Mouse (Mus musculus) lung, embryonic 15.5 days (tissue): ENCODE measurements around the gene Agpat4. TPM values are rescaled to one million over a fixed set of nuclear protein-coding genes. Genes with fewer than 3 reads are reported as not detected.

Experiments
- ATAC-seq: fragments of 200-750 bp; cut with Nextera tagmentation; 2 replicates; pipeline ENCODE4 v1.8.0; 2017; ENCODE audit warnings: moderate number of reproducible peaks, borderline replicate concordance; ENCODE audit not compliant: low FRiP score, low TSS enrichment; ENCODE audit errors: extremely low read depth
- H3K27ac ChIP-seq: fragments of 300-500 bp; sonication (generic); 2 replicates; pipeline ENCODE4 v1.5.1; 2015; ENCODE audit warnings: moderate library complexity, mild to moderate bottlenecking, inconsistent platforms
- H3K27me3 ChIP-seq: fragments of 300-500 bp; sonication (generic); 2 replicates; pipeline ENCODE4 v1.6.1; 2015; ENCODE audit warnings: inconsistent platforms
- H3K36me3 ChIP-seq: fragments of 300-500 bp; sonication (generic); 2 replicates; pipeline ENCODE4 v1.6.1; 2015; ENCODE audit warnings: inconsistent platforms
- H3K4me1 ChIP-seq: fragments of 300-500 bp; sonication (generic); 2 replicates; pipeline ENCODE4 v1.6.1; 2015; ENCODE audit warnings: inconsistent platforms
- H3K4me2 ChIP-seq: fragments of 300-500 bp; sonication (generic); 2 replicates; pipeline ENCODE4 v1.6.1; 2015; ENCODE audit warnings: inconsistent platforms, mild to moderate bottlenecking, moderate library complexity
- H3K4me3 ChIP-seq: fragments of 300-500 bp; sonication (generic); 2 replicates; pipeline ENCODE4 v1.5.1; 2015; ENCODE audit warnings: mild to moderate bottlenecking, inconsistent platforms
- H3K9ac ChIP-seq: fragments of 300-500 bp; sonication (generic); 2 replicates; pipeline ENCODE4 v1.6.1; 2015; ENCODE audit warnings: inconsistent platforms
- H3K9me3 ChIP-seq: fragments of 300-500 bp; sonication (generic); 2 replicates; pipeline ENCODE4 v1.6.1; 2016; ENCODE audit warnings: inconsistent platforms
- WGBS: fragments of 180-500 bp; shearing (Covaris S2); methylation state at CpG from one replicate; pipeline ENCODE4 v1.1.7; 2015; 5-methylcytosine and 5-hydroxymethylcytosine counted together
- polyA plus RNA-seq: library from polyadenylated mRNA; unstranded; fragments of >200 nt; fragmentation: Nextera tagmentation; extraction: Ambion mirVana; gene quantifications from 2 replicates; pipeline ENCODE4 v1.2.1, GENCODE M21; 2015

Gene Agpat4
- polyA plus RNA-seq, 1 experiment from 2014 or later, result 43.7 TPM

DNA sequence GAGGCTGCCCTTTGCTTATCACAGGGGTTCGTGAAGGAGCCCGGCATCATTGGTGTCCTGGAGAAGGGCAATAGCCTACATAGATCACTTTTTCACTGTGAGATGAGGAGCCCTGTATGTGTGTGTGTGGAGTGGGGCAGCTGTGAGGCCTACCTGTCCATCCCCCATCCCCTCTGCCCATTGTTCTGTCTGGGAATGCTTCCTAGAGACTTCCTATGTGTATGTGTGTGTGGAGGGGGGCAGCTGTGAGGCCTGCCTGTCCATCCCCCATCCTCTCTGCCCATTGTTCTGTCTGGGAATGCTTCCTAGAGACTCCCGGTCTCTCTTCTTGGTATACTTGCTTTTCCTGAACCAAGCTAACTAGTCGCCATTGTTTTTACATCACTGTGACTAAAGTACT, 8.6 kb downstream of the Agpat4 start:
- no peak overlapping the region for H3K27ac ChIP-seq
- H3K4me3 ChIP-seq, result no peak overlapping the region
- H3K9ac ChIP-seq, result no peak overlapping the region
- no peaks in the 10 kb centered on the region for H3K27me3 ChIP-seq
- whole genome bisulfite sequencing, result 72% methylated on average over 4 of the region's 4 CpGs
- no peaks in the 10 kb centered on the region for H3K9me3 ChIP-seq
- H3K4me1 ChIP-seq, result peaks cover 13% of the 10 kb centered on the region; the same call in 1 of the 2 replicates
- peak; percentile 41; the same call in 1 of the 2 replicates for ATAC-seq
- peaks cover 8% of the 10 kb centered on the region; the same call in 1 of the 2 replicates for H3K36me3 ChIP-seq
- H3K4me2 ChIP-seq, result no peak overlapping the region

DNA sequence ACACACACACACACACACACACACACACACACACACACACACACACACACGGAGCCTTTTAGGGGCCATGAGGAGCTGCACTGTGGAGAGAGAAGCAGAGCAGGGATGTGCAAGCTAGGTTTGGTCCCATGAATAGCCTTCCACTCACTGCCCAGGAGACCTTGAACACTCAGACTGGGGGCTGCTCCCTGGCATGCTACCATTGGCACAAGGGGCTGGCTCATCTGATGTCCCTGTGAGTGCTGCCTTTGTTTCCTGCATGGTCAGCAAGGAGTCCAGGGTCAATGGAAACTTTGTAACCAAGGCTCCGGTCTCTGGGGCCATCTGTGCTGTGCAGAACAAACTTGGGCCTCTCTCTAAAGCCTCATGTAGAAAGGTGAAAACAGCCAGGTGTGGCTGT, 10.5 kb downstream of the Agpat4 start:
- ATAC-seq, result no peak
- WGBS, result 90% methylated on average over 2 of the region's 2 CpGs

DNA sequence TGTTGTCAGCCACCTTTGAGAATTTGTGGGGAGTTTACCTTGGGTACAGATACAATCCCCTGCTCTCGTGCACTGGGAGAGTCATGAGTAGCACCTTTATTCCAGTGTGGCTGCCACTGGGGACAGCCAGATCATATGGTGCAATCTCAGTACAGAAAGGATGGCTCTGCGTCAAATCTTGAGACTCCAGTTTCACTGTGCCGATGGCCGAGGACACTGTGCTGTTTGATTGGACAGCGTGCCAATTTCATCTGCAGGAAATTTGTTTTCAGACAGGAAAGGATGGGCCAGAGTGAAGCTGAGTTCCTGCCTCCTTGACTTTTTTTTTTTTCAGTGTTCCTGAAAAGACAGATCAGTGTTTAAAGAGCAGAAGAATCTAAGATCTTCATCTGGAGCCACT, 12.7 kb downstream of the Agpat4 start:
- 60% methylated on average over 5 of the region's 5 CpGs for WGBS
- Histone ChIP-seq H3K27ac (no peak overlapping the region), H3K27me3 (no peaks in the 10 kb centered on the region), H3K9me3 (no peaks in the 10 kb centered on the region), H3K4me2 (no peak overlapping the region), H3K36me3 (peaks cover 4% of the 10 kb centered on the region; the same call in 1 of the 2 replicates), H3K9ac (no peak overlapping the region), H3K4me1 (peaks cover 6% of the 10 kb centered on the region; the same call in 1 of the 2 replicates), H3K4me3 (no peak overlapping the region)
- no peak for ATAC-seq

More for the DNA sequence above, 10.5 kb downstream of the Agpat4 start:
- Histone ChIP-seq H3K9ac (no peak overlapping the region), H3K4me3 (no peak overlapping the region), H3K36me3 (peaks cover 8% of the 10 kb centered on the region; the same call in 1 of the 2 replicates), H3K27ac (no peak overlapping the region), H3K4me2 (no peak overlapping the region), H3K9me3 (no peaks in the 10 kb centered on the region), H3K27me3 (no peaks in the 10 kb centered on the region), H3K4me1 (peaks cover 11% of the 10 kb centered on the region; the same call in 1 of the 2 replicates)

DNA sequence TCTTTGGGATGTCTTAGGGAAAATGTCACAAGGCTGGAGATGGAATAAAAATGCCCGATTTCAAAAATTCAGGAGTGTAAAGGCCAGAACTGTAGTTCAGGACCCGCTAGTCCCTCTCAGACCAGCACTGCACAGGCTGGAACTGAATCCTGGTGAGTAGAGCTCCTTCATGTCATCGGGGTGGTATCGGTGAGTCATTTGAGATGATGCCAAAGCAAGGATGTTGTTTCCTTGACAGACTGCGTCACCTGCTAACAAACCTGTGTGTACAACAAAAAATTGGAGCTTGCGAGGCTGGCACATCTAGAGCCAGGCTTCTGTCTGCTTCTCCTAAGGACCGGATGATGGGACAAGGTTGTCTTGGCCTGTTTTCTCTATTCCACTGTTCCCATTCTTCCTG, 13.1 kb downstream of the Agpat4 start:
- no peak overlapping the region for H3K27ac ChIP-seq
- H3K4me2 ChIP-seq, result no peak overlapping the region
- no peak overlapping the region for H3K9ac ChIP-seq
- H3K9me3 ChIP-seq, result no peaks in the 10 kb centered on the region
- H3K36me3 ChIP-seq, result peaks cover 3% of the 10 kb centered on the region; the same call in 1 of the 2 replicates
- H3K4me1 ChIP-seq, result peaks cover 6% of the 10 kb centered on the region; the same call in 1 of the 2 replicates
- no peaks in the 10 kb centered on the region for H3K27me3 ChIP-seq
- H3K4me3 ChIP-seq, result no peak overlapping the region
- ATAC-seq, result no peak
- 91% methylated on average over 7 of the region's 7 CpGs for WGBS

DNA sequence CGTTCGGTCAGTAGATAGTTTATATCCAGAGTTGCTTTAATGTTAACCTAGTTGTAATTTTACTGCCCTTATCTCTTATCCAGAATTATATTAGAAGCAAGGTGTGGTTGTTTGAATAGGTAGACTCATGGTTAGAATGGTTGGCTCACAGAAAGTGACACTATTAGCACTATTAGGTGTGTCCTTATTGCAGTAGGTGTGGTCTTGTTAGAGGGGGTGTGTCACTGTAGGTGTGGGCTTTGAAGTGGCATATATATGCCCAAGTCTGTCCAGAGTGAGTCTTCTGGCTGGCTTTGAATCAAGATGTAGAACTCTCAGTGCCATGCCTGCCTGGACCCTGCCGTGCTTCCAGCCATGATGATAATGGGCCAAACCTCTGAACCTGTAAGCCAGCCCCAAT, 14.4 kb downstream of the Agpat4 start:
- 96% methylated on average over 3 of the region's 3 CpGs for WGBS
- H3K36me3 ChIP-seq, result peaks cover 3% of the 10 kb centered on the region; the same call in 1 of the 2 replicates
- no peak overlapping the region for H3K9ac ChIP-seq
- no peak overlapping the region for H3K27ac ChIP-seq
- H3K9me3 ChIP-seq, result no peaks in the 10 kb centered on the region
- 0 out of 2 replicates have a peak, but pooled peaks cover under 1% of the 10 kb centered on the region for H3K4me1 ChIP-seq
- no peaks in the 10 kb centered on the region for H3K27me3 ChIP-seq
- no peak for ATAC-seq
- H3K4me3 ChIP-seq, result no peak overlapping the region
- no peak overlapping the region for H3K4me2 ChIP-seq

DNA sequence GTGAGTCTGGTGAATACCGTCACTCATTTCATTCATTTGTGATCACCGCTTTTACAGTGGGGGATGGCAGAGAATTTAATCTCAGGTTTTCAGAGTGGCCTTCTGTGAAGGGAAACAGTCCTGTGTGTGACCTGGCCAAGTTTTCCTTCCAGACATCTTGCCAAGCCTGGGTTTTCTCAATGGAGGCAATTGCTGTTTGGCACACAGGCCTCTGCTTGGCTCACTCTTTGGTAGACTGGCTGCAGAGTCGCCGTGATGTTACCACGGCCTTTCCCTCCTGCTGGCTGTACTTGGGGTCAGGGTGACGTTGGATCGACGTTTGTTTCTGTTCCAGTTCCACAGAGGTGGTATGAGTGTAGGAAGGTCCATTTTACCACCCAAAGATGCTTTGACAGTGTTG, 15.5 kb downstream of the Agpat4 start:
- ATAC-seq, result no peak
- Histone ChIP-seq H3K36me3 (peaks cover 3% of the 10 kb centered on the region; the same call in 1 of the 2 replicates), H3K4me1 (no peaks in the 10 kb centered on the region), H3K9ac (no peak overlapping the region), H3K27me3 (no peaks in the 10 kb centered on the region), H3K9me3 (no peaks in the 10 kb centered on the region), H3K4me3 (no peak overlapping the region), H3K4me2 (no peak overlapping the region), H3K27ac (no peak overlapping the region)
- WGBS, result 87% methylated on average over 8 of the region's 8 CpGs

DNA sequence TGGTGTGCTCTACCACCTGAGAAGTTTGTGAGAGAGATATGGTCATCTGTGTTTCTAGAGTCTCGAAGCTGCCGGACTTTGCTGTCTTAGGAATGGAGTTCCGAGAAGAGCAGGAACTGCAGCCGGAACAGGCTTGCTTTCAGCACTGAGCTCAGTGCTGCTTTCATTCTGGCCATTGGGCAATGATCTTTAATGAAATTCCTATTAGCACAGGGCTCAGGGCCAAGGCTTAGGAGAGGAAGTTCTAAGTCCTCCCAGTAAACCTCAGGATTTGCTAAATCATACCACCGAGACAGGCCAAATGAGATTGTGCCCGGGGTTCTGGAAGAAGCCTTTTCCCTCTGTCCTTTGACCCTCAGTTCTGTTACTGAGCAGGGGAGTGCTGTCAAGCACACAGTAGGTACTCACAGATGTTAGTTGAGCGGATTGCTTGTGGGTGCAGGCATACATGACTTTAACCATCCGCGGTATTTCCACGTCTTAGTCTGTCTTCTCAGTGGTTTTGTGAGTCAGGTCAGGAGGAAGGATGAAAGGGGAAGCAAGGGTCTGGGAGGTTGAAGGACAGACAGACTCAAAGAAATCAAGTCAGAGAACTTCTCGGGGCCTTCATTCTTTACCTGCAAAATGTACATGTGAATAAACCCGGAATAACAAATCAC, 16.6 kb downstream of the Agpat4 start:
- ATAC-seq, result no peak

DNA sequence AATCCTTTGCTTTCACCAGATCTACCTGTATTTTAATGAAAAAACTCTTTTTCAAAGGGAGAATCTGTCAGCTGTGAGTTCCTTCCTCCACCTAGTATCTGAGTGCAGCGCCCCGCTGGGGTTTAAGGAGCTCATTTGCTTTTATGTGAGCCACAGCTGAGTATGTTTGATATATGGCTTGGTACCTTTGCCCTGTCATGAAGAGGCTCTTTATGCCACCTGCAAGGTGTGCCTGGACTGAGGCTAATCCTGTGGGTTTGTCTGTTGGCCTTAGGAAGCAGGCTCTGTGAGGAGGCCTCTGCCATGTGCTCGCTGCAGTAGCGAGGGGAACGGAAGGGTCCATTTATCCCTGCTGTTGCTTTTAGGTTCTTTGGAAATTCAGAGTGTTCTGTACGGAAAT, 19.9 kb downstream of the Agpat4 start:
- 0 out of 2 replicates have a peak, but pooled peaks cover 3% of the 10 kb centered on the region for H3K4me1 ChIP-seq
- H3K36me3 ChIP-seq, result peaks cover 6% of the 10 kb centered on the region; the same call in 1 of the 2 replicates
- no peaks in the 10 kb centered on the region for H3K27me3 ChIP-seq
- H3K4me3 ChIP-seq, result no peak overlapping the region
- ATAC-seq, result no peak
- no peak overlapping the region for H3K4me2 ChIP-seq
- H3K9ac ChIP-seq, result no peak overlapping the region
- WGBS, result 93% methylated on average over 6 of the region's 6 CpGs
- no peaks in the 10 kb centered on the region for H3K9me3 ChIP-seq
- no peak overlapping the region for H3K27ac ChIP-seq

More for the DNA sequence above, 16.6 kb downstream of the Agpat4 start:
- WGBS, result 88% methylated on average over 12 of the region's 12 CpGs
- Histone ChIP-seq H3K36me3 (peaks cover 6% of the 10 kb centered on the region; the same call in 1 of the 2 replicates), H3K9ac (no peak overlapping the region), H3K27me3 (no peaks in the 10 kb centered on the region), H3K4me1 (no peaks in the 10 kb centered on the region), H3K27ac (no peak overlapping the region), H3K4me2 (no peak overlapping the region), H3K4me3 (no peak overlapping the region), H3K9me3 (no peaks in the 10 kb centered on the region)

DNA sequence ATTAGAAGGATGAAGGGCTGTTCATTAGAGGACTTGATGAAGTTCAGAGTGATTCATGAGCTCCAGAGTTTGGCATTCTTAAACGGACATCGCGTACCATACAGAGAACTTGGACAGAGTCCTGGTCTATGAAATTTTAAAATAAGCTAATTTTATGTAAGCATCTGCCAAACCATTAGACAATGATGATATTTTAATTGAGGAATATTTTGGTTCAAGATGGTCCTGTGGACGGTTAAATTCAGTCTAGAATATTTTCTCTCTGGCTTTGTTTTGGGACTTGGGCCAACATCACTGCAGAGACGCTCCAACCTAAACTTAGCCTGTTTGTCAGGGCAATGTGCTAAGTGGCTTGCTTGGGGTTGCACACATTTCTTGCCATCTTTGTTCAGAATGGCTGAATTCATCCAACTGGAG, 25.5 kb downstream of the Agpat4 start:
- Histone ChIP-seq H3K27me3 (no peaks in the 10 kb centered on the region), H3K9me3 (no peaks in the 10 kb centered on the region), H3K9ac (no peak overlapping the region), H3K36me3 (0 out of 2 replicates have a peak, but pooled peaks cover 3% of the 10 kb centered on the region), H3K27ac (peak overlapping the region; percentile 79), H3K4me1 (peaks cover 22% of the 10 kb centered on the region), H3K4me2 (no peak overlapping the region), H3K4me3 (no peak overlapping the region)
- peak; percentile 77; the same call in 1 of the 2 replicates for ATAC-seq
- 51% methylated on average over 5 of the region's 5 CpGs for WGBS

DNA sequence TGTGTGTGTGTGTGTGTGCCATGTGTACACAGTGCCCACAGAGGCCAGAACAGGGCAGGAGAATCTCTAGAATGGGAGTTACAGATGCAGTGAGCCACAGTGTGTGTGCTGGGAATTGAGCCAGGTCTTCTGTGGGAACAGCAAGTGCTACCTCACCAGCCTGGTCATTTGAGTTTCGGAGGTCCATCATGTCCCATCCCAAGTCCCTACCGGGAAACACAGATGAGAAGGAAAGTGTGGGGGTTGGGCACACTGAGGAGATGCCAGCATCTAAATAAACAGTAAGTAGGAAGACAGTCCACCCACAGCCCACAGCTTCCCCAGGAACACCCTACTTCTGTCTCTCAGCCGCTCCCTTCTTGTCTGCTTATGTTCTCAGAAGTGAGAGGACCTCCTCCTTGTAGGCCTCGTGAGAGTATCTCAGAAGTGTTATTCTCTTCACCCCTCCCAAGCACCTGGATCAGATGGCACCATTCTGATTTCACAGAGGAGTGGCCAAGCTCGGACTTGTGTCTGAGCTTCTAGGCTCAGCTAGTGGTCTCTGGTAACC, 27.7 kb downstream of the Agpat4 start:
- Histone ChIP-seq H3K36me3 (no peaks in the 10 kb centered on the region), H3K27ac (no peak overlapping the region), H3K9ac (no peak overlapping the region), H3K4me1 (peaks cover 22% of the 10 kb centered on the region), H3K4me3 (no peak overlapping the region), H3K9me3 (no peaks in the 10 kb centered on the region), H3K4me2 (no peak overlapping the region), H3K27me3 (no peaks in the 10 kb centered on the region)
- 70% methylated on average over 5 of the region's 5 CpGs for WGBS
- no peak for ATAC-seq

DNA sequence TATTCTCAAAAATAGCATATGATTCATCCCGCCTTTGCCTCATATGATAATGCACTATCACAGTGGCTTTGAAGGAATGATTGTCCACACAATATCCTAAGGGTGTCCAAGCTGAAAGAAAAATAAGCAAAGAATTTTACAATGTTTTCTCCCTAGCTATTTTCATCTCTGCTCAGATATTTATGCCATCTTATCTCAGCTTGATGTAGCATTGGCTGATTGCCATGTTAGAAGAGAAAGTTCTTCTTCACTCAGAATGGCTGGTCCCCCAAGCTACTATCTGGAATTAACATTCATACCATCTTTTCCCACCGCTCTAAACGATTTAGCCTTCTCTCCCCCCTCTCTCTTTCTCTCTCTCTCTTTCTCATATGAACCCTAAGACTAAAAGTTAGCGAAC, 29.3 kb downstream of the Agpat4 start:
- Histone ChIP-seq H3K27me3 (no peaks in the 10 kb centered on the region), H3K27ac (no peak overlapping the region), H3K9me3 (no peaks in the 10 kb centered on the region), H3K4me1 (peaks cover 22% of the 10 kb centered on the region), H3K4me2 (no peak overlapping the region), H3K9ac (no peak overlapping the region), H3K36me3 (peaks cover 7% of the 10 kb centered on the region; the same call in 1 of the 2 replicates), H3K4me3 (no peak overlapping the region)
- 66% methylated on average over 4 of the region's 4 CpGs for WGBS
- ATAC-seq, result no peak

DNA sequence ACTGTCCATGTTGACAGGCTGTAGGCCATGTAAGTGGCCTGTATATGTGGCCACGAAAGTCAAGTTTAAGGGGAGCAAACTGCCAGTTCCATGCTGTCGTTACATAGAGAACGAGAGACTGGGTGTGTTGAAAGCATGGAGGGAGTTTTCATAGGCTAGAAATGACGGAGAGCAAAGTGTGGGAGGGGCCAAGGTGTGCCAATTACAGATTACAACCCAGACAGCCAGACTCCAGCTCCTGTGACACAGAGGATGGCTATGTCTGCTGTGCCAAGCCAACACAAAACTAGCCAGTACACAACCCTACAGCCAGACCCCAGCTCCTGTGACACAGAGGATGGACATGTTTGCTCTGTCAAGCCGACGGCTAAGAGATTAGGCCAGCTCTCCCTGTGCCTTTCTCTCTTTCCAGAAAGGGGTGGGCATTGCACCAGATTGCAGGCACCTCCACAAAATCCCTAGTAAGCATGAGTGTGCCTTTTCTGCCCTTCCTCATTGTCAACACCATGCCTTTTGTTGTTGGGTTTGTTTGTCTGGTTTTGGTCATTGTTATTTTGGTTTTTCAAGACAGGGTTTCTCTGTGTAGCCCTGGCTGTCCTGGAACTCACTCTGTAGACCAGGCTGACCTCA, 30.8 kb downstream of the Agpat4 start:
- Histone ChIP-seq H3K27ac (no peak overlapping the region), H3K27me3 (no peaks in the 10 kb centered on the region)

More for the DNA sequence above, 30.8 kb downstream of the Agpat4 start:
- H3K4me3 ChIP-seq, result no peak overlapping the region
- peaks cover 20% of the 10 kb centered on the region for H3K36me3 ChIP-seq
- ATAC-seq, result no peak
- no peak overlapping the region for H3K9ac ChIP-seq
- H3K4me1 ChIP-seq, result peaks cover 16% of the 10 kb centered on the region
- H3K4me2 ChIP-seq, result no peak overlapping the region
- WGBS, result 85% methylated on average over 6 of the region's 6 CpGs
- H3K9me3 ChIP-seq, result no peaks in the 10 kb centered on the region
